Mouse (Mus musculus): Measurements from ENCODE around the gene Lamb1. TPM values are rescaled to one million over a fixed set of nuclear protein-coding genes. Genes with fewer than 3 reads are reported as not detected.

Lamb1 gene
- polyA plus RNA-seq, 1 experiment from 2014 or later: 15.4 TPM

DNA sequence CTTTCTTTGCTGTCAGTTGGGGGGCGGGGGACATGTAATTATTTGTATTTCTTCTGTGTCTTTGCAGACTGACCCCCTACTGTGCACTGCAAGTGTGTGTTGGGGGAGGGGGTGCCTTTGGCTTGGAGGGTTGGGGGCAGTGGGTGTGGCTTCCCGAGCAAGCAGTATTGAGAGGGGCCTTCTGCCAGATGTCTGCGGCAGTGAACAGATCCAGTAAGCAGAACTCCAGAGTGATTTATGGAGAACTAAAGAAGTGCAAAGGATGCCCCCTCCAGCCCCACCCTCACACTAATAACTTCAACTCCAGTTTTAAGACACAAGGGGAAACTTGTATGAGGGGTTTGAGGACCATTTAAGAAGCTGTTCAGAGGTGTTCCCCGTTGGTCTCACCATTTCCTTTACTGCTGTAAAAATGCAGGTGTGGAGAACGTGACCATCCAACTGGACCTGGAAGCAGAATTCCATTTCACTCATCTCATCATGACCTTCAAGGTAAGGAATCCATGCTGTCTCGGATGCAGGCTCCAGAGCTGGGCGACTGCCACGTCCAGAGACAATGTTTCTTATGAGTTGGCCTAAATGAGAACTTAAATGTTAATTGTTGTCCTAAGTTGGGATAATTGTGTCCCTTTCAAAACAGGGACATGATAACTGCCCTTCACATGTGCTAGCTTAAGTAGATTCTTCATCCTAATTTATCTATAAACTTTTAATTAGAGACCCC is 7.1 kb downstream of the Lamb1 start:
- peaks cover 18% of the 10 kb centered on the region for H3K27me3 ChIP-seq
- no peak overlapping the region for H3K27ac ChIP-seq
- H3K9ac ChIP-seq (replicated peaks): no peak overlapping the region
- peaks cover 4% of the 10 kb centered on the region; the same call in 1 of the 2 replicates for H3K4me1 ChIP-seq (replicated peaks)
- WGBS: 78% methylated on average over 8 of the region's 8 CpGs
- no peak overlapping the region for H3K4me3 ChIP-seq (replicated peaks)
- no peak overlapping the region for H3K4me2 ChIP-seq (replicated peaks)
- H3K9me3 ChIP-seq: no peaks in the 10 kb centered on the region
- ATAC-seq: no peak
- no peaks in the 10 kb centered on the region for H3K36me3 ChIP-seq

DNA sequence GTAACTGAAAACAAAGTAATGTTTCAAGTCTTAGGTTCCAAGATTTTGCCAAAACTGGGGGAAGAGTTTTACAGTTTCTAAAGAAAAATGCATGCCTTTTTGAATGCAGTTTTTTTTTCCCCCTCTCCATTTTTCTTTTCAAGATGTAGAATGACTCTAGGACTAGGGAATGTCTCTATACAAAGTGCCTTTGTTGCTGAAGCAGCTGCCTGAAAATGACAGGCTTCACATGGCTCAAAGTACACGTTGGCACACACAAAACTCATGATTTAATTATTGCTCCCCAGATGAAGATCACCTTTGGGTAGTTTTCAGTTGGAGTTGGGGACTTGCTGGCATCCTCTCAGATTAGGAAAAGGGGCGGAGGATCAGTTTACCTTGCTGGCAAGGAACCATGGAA is 7.8 kb downstream of the Lamb1 start:
- Histone ChIP-seq H3K36me3 (no peaks in the 10 kb centered on the region), H3K4me3 (replicated peaks) (no peak overlapping the region), H3K9ac (replicated peaks) (no peak overlapping the region), H3K27ac (no peak overlapping the region), H3K27me3 (peaks cover 11% of the 10 kb centered on the region), H3K9me3 (no peaks in the 10 kb centered on the region), H3K4me1 (replicated peaks) (peaks cover 4% of the 10 kb centered on the region; the same call in 1 of the 2 replicates), H3K4me2 (replicated peaks) (no peak overlapping the region)
- ATAC-seq: no peak
- 77% methylated on average over 2 of the region's 2 CpGs for WGBS

DNA sequence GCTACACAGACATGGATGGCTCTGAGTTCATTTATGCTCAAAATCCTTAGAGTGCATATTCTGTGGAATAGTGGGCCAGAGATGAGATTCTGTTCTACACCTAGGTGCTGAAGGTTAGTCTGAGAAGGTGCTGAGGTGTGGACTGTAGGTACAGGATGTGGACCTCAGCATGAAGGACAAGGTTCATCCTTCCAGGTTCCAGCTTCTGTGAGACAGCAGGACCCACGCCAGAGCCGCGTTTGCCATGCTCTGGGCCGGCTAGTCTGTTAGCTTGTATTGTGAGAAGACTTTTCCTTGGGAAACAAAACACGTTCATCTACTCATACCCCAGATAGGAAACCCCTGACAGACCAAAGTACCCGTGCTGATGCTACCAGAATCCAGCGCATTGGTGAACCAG is 8.6 kb downstream of the Lamb1 start:
- no peak for ATAC-seq
- Histone ChIP-seq H3K9me3 (no peaks in the 10 kb centered on the region), H3K9ac (replicated peaks) (no peak overlapping the region), H3K27ac (no peak overlapping the region), H3K4me3 (replicated peaks) (no peak overlapping the region), H3K4me2 (replicated peaks) (no peak overlapping the region), H3K4me1 (replicated peaks) (peaks cover 4% of the 10 kb centered on the region; the same call in 1 of the 2 replicates), H3K27me3 (peaks cover 6% of the 10 kb centered on the region; the same call in 1 of the 2 replicates), H3K36me3 (no peaks in the 10 kb centered on the region)
- WGBS: 93% methylated on average over 7 of the region's 7 CpGs

DNA sequence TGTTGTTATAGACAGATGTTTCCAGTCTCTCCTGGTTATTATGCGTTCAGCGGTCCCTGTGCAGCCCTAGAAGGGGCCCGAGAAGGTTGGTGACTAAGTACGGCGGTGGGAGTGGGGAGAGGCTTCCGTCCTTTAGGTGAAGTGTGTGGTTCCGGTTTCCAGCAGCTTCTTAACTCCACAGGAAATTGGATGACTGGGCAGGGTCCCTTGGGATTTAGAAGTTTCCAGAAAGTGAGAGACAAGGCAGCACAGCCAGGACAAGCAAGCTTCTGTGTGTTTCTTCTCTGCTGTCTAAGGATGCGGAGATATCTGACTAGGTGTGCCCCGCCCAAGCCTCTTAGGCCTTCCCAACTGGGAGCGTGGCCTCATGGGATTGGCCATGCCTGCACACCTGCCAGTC is 10.4 kb downstream of the Lamb1 start:
- Histone ChIP-seq H3K9me3 (no peaks in the 10 kb centered on the region), H3K4me3 (replicated peaks) (no peak overlapping the region), H3K27me3 (no peaks in the 10 kb centered on the region; the same call in 1 of the 2 replicates), H3K36me3 (no peaks in the 10 kb centered on the region), H3K4me1 (replicated peaks) (peaks cover 4% of the 10 kb centered on the region; the same call in 1 of the 2 replicates), H3K4me2 (replicated peaks) (no peak overlapping the region), H3K27ac (no peak overlapping the region), H3K9ac (replicated peaks) (no peak overlapping the region)
- no peak for ATAC-seq
- WGBS: 91% methylated on average over 10 of the region's 10 CpGs

DNA sequence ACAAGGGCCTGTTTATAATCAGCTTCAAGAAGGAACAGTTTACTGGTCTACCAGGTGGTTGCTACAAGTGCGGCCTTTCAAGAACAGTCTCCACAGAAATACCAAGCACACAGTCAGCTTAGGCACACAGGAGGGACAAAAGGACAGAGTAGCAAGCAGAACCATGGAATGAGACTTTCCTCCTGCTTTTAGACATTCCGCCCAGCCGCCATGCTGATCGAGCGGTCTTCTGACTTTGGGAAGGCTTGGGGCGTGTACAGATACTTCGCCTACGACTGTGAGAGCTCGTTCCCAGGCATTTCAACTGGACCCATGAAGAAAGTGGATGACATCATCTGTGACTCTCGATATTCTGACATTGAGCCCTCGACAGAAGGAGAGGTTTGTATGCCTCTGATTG is 13.2 kb downstream of the Lamb1 start:
- Histone ChIP-seq H3K4me1 (replicated peaks) (peaks cover 8% of the 10 kb centered on the region), H3K36me3 (no peaks in the 10 kb centered on the region), H3K9me3 (no peaks in the 10 kb centered on the region), H3K4me3 (replicated peaks) (no peak overlapping the region), H3K4me2 (replicated peaks) (no peak overlapping the region), H3K27me3 (no peaks in the 10 kb centered on the region; the same call in 1 of the 2 replicates), H3K9ac (replicated peaks) (no peak overlapping the region), H3K27ac (no peak overlapping the region)
- WGBS: 94% methylated on average over 11 of the region's 11 CpGs
- ATAC-seq: no peak

- Histone ChIP-seq H3K27me3 (peaks cover 4% of the 10 kb centered on the region; the same call in 1 of the 2 replicates), H3K9ac (replicated peaks) (no peak overlapping the region), H3K27ac (no peak overlapping the region), H3K9me3 (no peaks in the 10 kb centered on the region), H3K36me3 (no peaks in the 10 kb centered on the region), H3K4me3 (replicated peaks) (no peak overlapping the region), H3K4me2 (replicated peaks) (no peak overlapping the region), H3K4me1 (replicated peaks) (peaks cover 8% of the 10 kb centered on the region)
- no peak for ATAC-seq
- WGBS: 89% methylated on average over 7 of the region's 7 CpGs
These were observed 15.3 kb downstream of the Lamb1 start for GRCm38 (mm10) chr12:31280318-31280717.

GRCm38 (mm10) chr12:31281100-31281591 is 16.1 kb downstream of the Lamb1 start:
- Histone ChIP-seq H3K4me1 (replicated peaks) (peaks cover 8% of the 10 kb centered on the region), H3K9me3 (no peaks in the 10 kb centered on the region), H3K27ac (no peak overlapping the region), H3K36me3 (no peaks in the 10 kb centered on the region), H3K9ac (replicated peaks) (no peak overlapping the region), H3K27me3 (peaks cover 4% of the 10 kb centered on the region; the same call in 1 of the 2 replicates), H3K4me2 (replicated peaks) (no peak overlapping the region), H3K4me3 (replicated peaks) (no peak overlapping the region)
- ATAC-seq: peak; percentile 53; the same call in 1 of the 2 replicates
- 21% methylated on average over 9 of the region's 9 CpGs for WGBS

DNA sequence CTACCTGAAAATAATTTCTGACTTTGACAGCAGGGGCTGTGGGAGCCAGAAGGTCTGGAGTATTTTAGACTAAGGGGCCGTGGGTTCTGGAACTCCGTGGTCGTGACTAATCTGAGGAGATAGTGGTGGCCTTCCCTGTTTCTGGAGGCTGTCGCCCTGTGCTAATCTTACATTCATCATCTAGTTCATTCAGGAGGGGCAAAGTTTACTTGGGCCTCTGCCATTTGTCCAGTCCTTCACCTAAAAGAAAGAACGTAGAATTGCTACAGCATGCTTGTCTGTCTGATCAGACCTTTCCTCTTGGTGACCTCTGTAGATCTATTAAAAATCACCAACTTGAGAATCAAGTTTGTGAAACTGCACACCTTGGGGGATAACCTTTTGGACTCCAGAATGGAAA is 17.2 kb downstream of the Lamb1 start:
- H3K4me3 ChIP-seq (replicated peaks): no peak overlapping the region
- peaks cover 4% of the 10 kb centered on the region; the same call in 1 of the 2 replicates for H3K27me3 ChIP-seq
- WGBS: 90% methylated on average over 5 of the region's 5 CpGs
- no peak overlapping the region for H3K9ac ChIP-seq (replicated peaks)
- no peaks in the 10 kb centered on the region for H3K9me3 ChIP-seq
- H3K4me1 ChIP-seq (replicated peaks): peaks cover 8% of the 10 kb centered on the region
- no peak for ATAC-seq
- no peak overlapping the region for H3K4me2 ChIP-seq (replicated peaks)
- H3K27ac ChIP-seq: no peak overlapping the region
- H3K36me3 ChIP-seq: no peaks in the 10 kb centered on the region

- Histone ChIP-seq H3K9ac (replicated peaks) (no peak overlapping the region), H3K4me1 (replicated peaks) (peaks cover 8% of the 10 kb centered on the region)
These were observed 18.1 kb downstream of the Lamb1 start for GRCm38 (mm10) chr12:31283131-31283530.

GRCm38 (mm10) chr12:31283617-31284136 is 18.6 kb downstream of the Lamb1 start:
- H3K4me3 ChIP-seq (replicated peaks): no peak overlapping the region
- H3K9ac ChIP-seq (replicated peaks): no peak overlapping the region
- no peak for ATAC-seq
- H3K27me3 ChIP-seq: peaks cover 4% of the 10 kb centered on the region; the same call in 1 of the 2 replicates
- no peak overlapping the region for H3K4me2 ChIP-seq (replicated peaks)
- no peaks in the 10 kb centered on the region for H3K9me3 ChIP-seq
- peaks cover 8% of the 10 kb centered on the region for H3K4me1 ChIP-seq (replicated peaks)
- WGBS: 67% methylated on average over 4 of the region's 4 CpGs
- no peak overlapping the region for H3K27ac ChIP-seq
- no peaks in the 10 kb centered on the region for H3K36me3 ChIP-seq

More at GRCm38 (mm10) chr12:31283131-31283530, 18.1 kb downstream of the Lamb1 start:
- Histone ChIP-seq H3K4me2 (replicated peaks) (no peak overlapping the region), H3K36me3 (no peaks in the 10 kb centered on the region), H3K27me3 (peaks cover 4% of the 10 kb centered on the region; the same call in 1 of the 2 replicates), H3K9me3 (no peaks in the 10 kb centered on the region), H3K4me3 (replicated peaks) (no peak overlapping the region), H3K27ac (no peak overlapping the region)
- 91% methylated on average over 4 of the region's 4 CpGs for WGBS
- ATAC-seq: no peak

GRCm38 (mm10) chr12:31289046-31289445 is 24.0 kb downstream of the Lamb1 start:
- no peak for ATAC-seq
- no peaks in the 10 kb centered on the region for H3K4me1 ChIP-seq (replicated peaks)
- WGBS: 80% methylated on average over 10 of the region's 10 CpGs

DNA sequence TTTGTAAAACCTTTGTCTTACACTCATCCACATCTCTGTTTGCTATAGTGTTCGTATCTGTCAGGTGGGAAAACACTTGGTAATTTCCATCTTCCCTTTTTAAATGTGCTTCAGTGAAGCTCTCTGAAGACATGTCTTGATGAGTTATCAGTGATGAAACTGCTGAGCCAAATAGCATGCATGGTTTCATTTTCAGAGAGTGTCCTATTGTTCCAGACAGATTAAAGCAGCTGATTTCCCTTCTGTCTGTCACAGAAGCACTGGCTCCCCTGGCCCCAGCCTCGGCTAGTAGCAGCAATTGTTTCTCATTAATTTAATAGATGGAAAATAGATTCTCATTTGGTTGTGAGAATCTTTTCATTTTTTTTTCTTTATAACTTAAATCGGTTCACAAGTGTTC is 25.9 kb downstream of the Lamb1 start:
- H3K9ac ChIP-seq (replicated peaks): no peak overlapping the region
- H3K36me3 ChIP-seq: no peaks in the 10 kb centered on the region
- no peaks in the 10 kb centered on the region for H3K27me3 ChIP-seq
- ATAC-seq: no peak
- H3K4me2 ChIP-seq (replicated peaks): no peak overlapping the region
- 69% methylated on average over 3 of the region's 3 CpGs for WGBS
- no peaks in the 10 kb centered on the region for H3K9me3 ChIP-seq
- no peak overlapping the region for H3K27ac ChIP-seq
- H3K4me1 ChIP-seq (replicated peaks): no peaks in the 10 kb centered on the region
- H3K4me3 ChIP-seq (replicated peaks): no peak overlapping the region

More at GRCm38 (mm10) chr12:31289046-31289445, 24.0 kb downstream of the Lamb1 start:
- H3K9ac ChIP-seq (replicated peaks): no peak overlapping the region
- H3K4me3 ChIP-seq (replicated peaks): no peak overlapping the region
- peaks cover 2% of the 10 kb centered on the region; the same call in 1 of the 2 replicates for H3K27me3 ChIP-seq
- H3K9me3 ChIP-seq: no peaks in the 10 kb centered on the region
- H3K27ac ChIP-seq: no peak overlapping the region
- no peaks in the 10 kb centered on the region for H3K36me3 ChIP-seq
- no peak overlapping the region for H3K4me2 ChIP-seq (replicated peaks)

Measured in midbrain, embryonic 13.5 days (tissue).